Mouse (Mus musculus) midbrain, embryonic 14.5 days (tissue): ENCODE results near the gene Dmwd. TPM values are rescaled to one million over a fixed set of nuclear protein-coding genes. Genes with fewer than 3 reads are reported as not detected.

Source experiments
- ATAC-seq: fragments of 200-750 bp; cut with Nextera tagmentation; 2 replicates; pipeline ENCODE4 v1.8.0; 2017; ENCODE audit warnings: moderate number of reproducible peaks, moderate library complexity; ENCODE audit not compliant: low FRiP score, low TSS enrichment
- DNase-seq: peaks from one replicate; pipeline ENCODE4 v3.0.0-alpha.2; 2015
- H3K27ac ChIP-seq: fragments of 300-500 bp; sonication (generic); replicated peaks from 2 replicates; pipeline ENCODE4 v1.5.1; 2014; ENCODE audit warnings: mild to moderate bottlenecking, low read depth, low read length, moderate library complexity
- H3K27me3 ChIP-seq: fragments of 300-500 bp; sonication (generic); 2 replicates; pipeline ENCODE4 v1.6.1; 2014; ENCODE audit warnings: low read length, control low read depth, mixed read lengths; ENCODE audit not compliant: control insufficient read depth, insufficient read depth
- H3K36me3 ChIP-seq: fragments of 300-500 bp; sonication (generic); 2 replicates; pipeline ENCODE4 v1.6.1; 2014; ENCODE audit warnings: low read length, control low read depth; ENCODE audit not compliant: control insufficient read depth, insufficient read depth
- H3K4me1 ChIP-seq: fragments of 300-500 bp; sonication (generic); 2 replicates; pipeline ENCODE4 v1.6.1; 2014; ENCODE audit warnings: mild to moderate bottlenecking, antibody characterized with exemption, low read length, control low read depth; ENCODE audit not compliant: control insufficient read depth, insufficient read depth
- H3K4me2 ChIP-seq: fragments of 300-500 bp; sonication (generic); 2 replicates; pipeline ENCODE4 v1.6.1; 2014; ENCODE audit warnings: mild to moderate bottlenecking, low read length, moderate library complexity
- H3K4me3 ChIP-seq: fragments of 300-500 bp; sonication (generic); replicated peaks from 2 replicates; pipeline ENCODE4 v1.5.1; 2014; ENCODE audit warnings: low read depth, low read length
- H3K9ac ChIP-seq: fragments of 300-500 bp; sonication (generic); replicated peaks from 2 replicates; pipeline ENCODE4 v1.6.1; 2014; ENCODE audit warnings: mild to moderate bottlenecking, low read length, moderate library complexity
- H3K9me3 ChIP-seq: fragments of 300-500 bp; sonication (generic); 2 replicates; pipeline ENCODE4 v1.6.1; 2016; ENCODE audit warnings: low read length, control low read depth, mixed read lengths; ENCODE audit not compliant: control insufficient read depth
- WGBS: fragments of 180-500 bp; shearing (Covaris S2); extraction: QIAGEN DNeasy Blood & Tissue Kit; methylation state at CpG from one replicate; pipeline ENCODE4 v1.1.7; 2014; 5-methylcytosine and 5-hydroxymethylcytosine counted together
- polyA plus RNA-seq: library from polyadenylated mRNA; unstranded; fragments of >200 nt; fragmentation: Nextera tagmentation; extraction: Ambion mirVana; gene quantifications from 2 replicates; pipeline ENCODE4 v1.2.1, GENCODE M21; 2014

Dmwd gene
- polyA plus RNA-seq, 1 experiment from 2014 or later: 33.2 TPM

- H3K9me3 ChIP-seq: no peaks in the 10 kb centered on the region
- no peaks in the 10 kb centered on the region for H3K27me3 ChIP-seq
- DNase-seq: no peak
Observed at GRCm38 (mm10) chr7:19103741-19104140, 27.7 kb downstream of the Dmwd start.

GRCm38 (mm10) chr7:19104486-19104885, 28.5 kb downstream of the Dmwd start:
- Histone ChIP-seq H3K4me1 (no peaks in the 10 kb centered on the region), H3K9me3 (no peaks in the 10 kb centered on the region), H3K27ac (no peak overlapping the region), H3K4me3 (no peak overlapping the region), H3K36me3 (no peaks in the 10 kb centered on the region), H3K4me2 (no peak overlapping the region), H3K27me3 (no peaks in the 10 kb centered on the region), H3K9ac (no peak overlapping the region)
- WGBS: 75% methylated on average over 2 of the region's 2 CpGs
- DNase-seq: no peak
- no peak for ATAC-seq

More at GRCm38 (mm10) chr7:19103741-19104140, 27.7 kb downstream of the Dmwd start:
- Histone ChIP-seq H3K4me1 (no peaks in the 10 kb centered on the region), H3K4me3 (no peak overlapping the region), H3K36me3 (no peaks in the 10 kb centered on the region), H3K4me2 (no peak overlapping the region), H3K27ac (no peak overlapping the region), H3K9ac (no peak overlapping the region)
- no peak for ATAC-seq

GRCm38 (mm10) chr7:19107436-19107835, 31.4 kb downstream of the Dmwd start:
- no peaks in the 10 kb centered on the region for H3K9me3 ChIP-seq
- DNase-seq (no peak), ATAC-seq (no peak)
- H3K4me2 ChIP-seq: no peak overlapping the region
- no peak overlapping the region for H3K27ac ChIP-seq
- H3K4me1 ChIP-seq: no peaks in the 10 kb centered on the region
- H3K9ac ChIP-seq: no peak overlapping the region
- whole genome bisulfite sequencing: 64% methylated on average over 3 of the region's 3 CpGs
- no peaks in the 10 kb centered on the region for H3K36me3 ChIP-seq
- no peaks in the 10 kb centered on the region for H3K27me3 ChIP-seq
- H3K4me3 ChIP-seq: no peak overlapping the region

GRCm38 (mm10) chr7:19109565-19109964, 33.5 kb downstream of the Dmwd start:
- WGBS: 88% methylated on average over 1 of the region's 1 CpGs
- H3K27ac ChIP-seq: no peak overlapping the region
- ATAC-seq (no peak), DNase-seq (no peak)
- no peaks in the 10 kb centered on the region for H3K36me3 ChIP-seq
- H3K4me1 ChIP-seq: no peaks in the 10 kb centered on the region
- no peak overlapping the region for H3K9ac ChIP-seq
- no peaks in the 10 kb centered on the region for H3K9me3 ChIP-seq
- H3K4me2 ChIP-seq: no peak overlapping the region
- no peak overlapping the region for H3K4me3 ChIP-seq
- H3K27me3 ChIP-seq: no peaks in the 10 kb centered on the region

GRCm38 (mm10) chr7:19118028-19118771, 42.2 kb downstream of the Dmwd start, which contains the start of gene Gm4969:
Gene Gm4969 (minus strand): TSS chr7:19118368.
- ATAC-seq (peak; percentile 48), DNase-seq (peak; percentile 84)
- H3K27ac ChIP-seq: no peak within 1 kb of the TSS
- H3K9me3 ChIP-seq: no peaks in the 10 kb centered on the region
- H3K4me1 ChIP-seq: peaks cover 6% of the 10 kb centered on the region
- H3K9ac ChIP-seq: no peak within 1 kb of the TSS
- peak within 1 kb of the TSS; percentile 30 for H3K4me3 ChIP-seq
- H3K4me2 ChIP-seq: peak within 1 kb of the TSS; percentile 49
- H3K36me3 ChIP-seq: no peaks in the 10 kb centered on the region
- H3K27me3 ChIP-seq: no peaks in the 10 kb centered on the region
- WGBS: 23% methylated on average over 61 of the region's 64 CpGs

- Histone ChIP-seq H3K36me3 (no peaks in the 10 kb centered on the region), H3K27ac (no peak overlapping the region), H3K4me1 (peaks cover 6% of the 10 kb centered on the region), H3K9me3 (no peaks in the 10 kb centered on the region), H3K9ac (no peak overlapping the region), H3K4me3 (no peak overlapping the region), H3K27me3 (no peaks in the 10 kb centered on the region), H3K4me2 (no peak overlapping the region)
- ATAC-seq (peak; percentile 9; the same call in 1 of the 2 replicates), DNase-seq (no peak)
- WGBS: 91% methylated on average over 8 of the region's 8 CpGs
Observed at GRCm38 (mm10) chr7:19119083-19119482, 43.1 kb downstream of the Dmwd start.

GRCm38 (mm10) chr7:19119631-19120429, 43.8 kb downstream of the Dmwd start, which contains the start of gene Fbxo46:
Gene Fbxo46 (plus strand): TSS chr7:19119859.
- Histone ChIP-seq H3K4me3 (peak within 1 kb of the TSS; percentile 60), H3K4me2 (peak within 1 kb of the TSS; percentile 85), H3K4me1 (peaks cover 6% of the 10 kb centered on the region), H3K27ac (peak within 1 kb of the TSS; percentile 53; the same call in 1 of the 2 replicates), H3K27me3 (no peaks in the 10 kb centered on the region), H3K9me3 (no peaks in the 10 kb centered on the region), H3K36me3 (no peaks in the 10 kb centered on the region), H3K9ac (peak within 1 kb of the TSS; percentile 73)
- ATAC-seq (peak; percentile 94), DNase-seq (peak; percentile 98)
- 3% methylated on average over 34 of the region's 34 CpGs for WGBS

GRCm38 (mm10) chr7:19121686-19122085, 45.7 kb downstream of the Dmwd start:
- no peaks in the 10 kb centered on the region for H3K9me3 ChIP-seq
- DNase-seq (no peak), ATAC-seq (no peak)
- no peaks in the 10 kb centered on the region for H3K27me3 ChIP-seq
- H3K27ac ChIP-seq: no peak overlapping the region
- 93% methylated on average over 4 of the region's 4 CpGs for WGBS
- no peak overlapping the region for H3K4me3 ChIP-seq
- H3K4me2 ChIP-seq: no peak overlapping the region
- peaks cover 4% of the 10 kb centered on the region; the same call in 1 of the 2 replicates for H3K36me3 ChIP-seq
- peaks cover 6% of the 10 kb centered on the region for H3K4me1 ChIP-seq
- H3K9ac ChIP-seq: no peak overlapping the region
